Mouse (Mus musculus): ENCODE results near the gene R3hdm4.

Gene R3hdm4

GRCm38 (mm10) chr10:79872862-79873261 is 48.1 kb downstream of the R3hdm4 start:
- DNase-seq (ENCODE audit: extremely low spot score, low spot score) = no peak

GRCm38 (mm10) chr10:79871845-79872244 is 49.2 kb downstream of the R3hdm4 start:
- DNase-seq (ENCODE audit: extremely low spot score, low spot score) = no peak

- DNase-seq (ENCODE audit: extremely low spot score, low spot score) = no peak
These were observed 54.4 kb downstream of the R3hdm4 start for GRCm38 (mm10) chr10:79866601-79867000.

- no peak for DNase-seq (ENCODE audit: extremely low spot score, low spot score)
These were observed 55.2 kb downstream of the R3hdm4 start for GRCm38 (mm10) chr10:79865801-79866295.

- no peak for DNase-seq (ENCODE audit: extremely low spot score, low spot score)
These were observed 55.8 kb downstream of the R3hdm4 start for GRCm38 (mm10) chr10:79865189-79865601.

- DNase-seq (ENCODE audit: extremely low spot score, low spot score) = no peak
These were observed 56.4 kb downstream of the R3hdm4 start for GRCm38 (mm10) chr10:79864351-79865188.

- DNase-seq (ENCODE audit: extremely low spot score, low spot score) = no peak
These were observed 58.1 kb downstream of the R3hdm4 start for GRCm38 (mm10) chr10:79862925-79863324.

- no peak for DNase-seq (ENCODE audit: extremely low spot score, low spot score)
These were observed 58.8 kb downstream of the R3hdm4 start for GRCm38 (mm10) chr10:79862049-79862788.

- no peak for DNase-seq (ENCODE audit: extremely low spot score, low spot score)
These were observed 59.6 kb downstream of the R3hdm4 start for GRCm38 (mm10) chr10:79861230-79862048.

- no peak for DNase-seq (ENCODE audit: extremely low spot score, low spot score)
These were observed 60.7 kb downstream of the R3hdm4 start for GRCm38 (mm10) chr10:79860079-79860911.

Data from neural tube, embryonic 10.5 days (tissue).